Mouse (Mus musculus) megakaryocyte, embryonic 14.5 days (primary cell): Measurements from ENCODE around the gene Emp2.

ENCODE experiments used
- FLI1 ChIP-seq: IDR thresholded peaks from 2 replicates; pipeline ENCODE4 v1.6.1; 2012; ENCODE audit warnings: low read length, inconsistent platforms, mixed read lengths
- GATA1 ChIP-seq: IDR thresholded peaks from 3 replicates; pipeline ENCODE4 v1.6.1; 2012; ENCODE audit warnings: mixed read lengths, low read length, inconsistent platforms, borderline replicate concordance

- no peak for TF ChIP-seq GATA1
- TF ChIP-seq FLI1: no peak
Measured at GRCm38 (mm10) chr16:10349876-10350275, 36.1 kb upstream of the Emp2 start.
